Mouse (Mus musculus) forelimb bud, embryonic 11.5 days (tissue): ENCODE measurements around the gene Afap1.

ENCODE experiments used
- DNase-seq: peaks from one replicate; pipeline ENCODE4 v3.0.0-alpha.2; 2012; ENCODE audit warnings: low read depth, low spot score

Gene Afap1

DNA sequence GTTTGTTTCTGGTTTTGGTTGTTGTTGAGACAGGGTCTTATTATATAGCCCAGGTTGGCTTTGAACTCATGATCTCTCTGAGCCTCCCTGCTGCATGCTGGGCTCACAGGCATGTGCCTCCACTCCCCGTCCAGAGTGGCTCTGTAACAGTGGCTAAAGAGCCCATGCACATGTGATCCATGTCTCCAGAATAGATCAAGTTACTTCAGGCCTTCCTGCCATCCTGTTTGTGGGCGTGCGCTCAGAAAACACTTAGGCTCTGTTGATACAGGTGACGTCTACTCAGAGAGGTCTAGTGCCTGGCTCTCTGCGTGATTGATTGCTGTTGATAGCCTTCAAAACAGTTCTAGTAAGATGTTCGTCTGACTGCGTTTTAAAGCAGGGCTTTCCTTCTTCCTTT, 79.6 kb downstream of the Afap1 start:
- no peak for DNase-seq

GRCm38 (mm10) chr5:35973800-35974199, 80.7 kb downstream of the Afap1 start:
- DNase-seq = no peak

GRCm38 (mm10) chr5:35974265-35974664, 81.1 kb downstream of the Afap1 start:
- DNase-seq = no peak

DNA sequence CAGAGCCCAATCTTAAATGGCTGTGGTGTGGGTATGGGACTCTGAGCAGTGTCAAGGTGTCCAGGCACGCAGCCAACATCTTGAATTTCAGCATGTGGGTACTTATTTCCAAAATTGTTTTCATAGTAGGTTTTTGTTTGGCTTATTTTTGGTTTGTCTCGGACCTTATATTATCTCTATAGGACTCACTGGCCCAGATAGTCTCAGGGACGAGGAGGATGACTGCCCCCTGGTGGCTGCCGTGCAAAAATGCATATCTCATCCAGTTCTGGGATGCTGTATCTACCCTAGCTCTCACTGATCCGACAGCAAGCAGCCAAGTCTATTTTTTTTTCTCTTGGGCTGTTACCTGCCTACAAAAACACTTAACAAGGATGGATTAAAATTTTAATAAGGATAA, 82.6 kb downstream of the Afap1 start:
- peak; percentile 63 for DNase-seq

DNA sequence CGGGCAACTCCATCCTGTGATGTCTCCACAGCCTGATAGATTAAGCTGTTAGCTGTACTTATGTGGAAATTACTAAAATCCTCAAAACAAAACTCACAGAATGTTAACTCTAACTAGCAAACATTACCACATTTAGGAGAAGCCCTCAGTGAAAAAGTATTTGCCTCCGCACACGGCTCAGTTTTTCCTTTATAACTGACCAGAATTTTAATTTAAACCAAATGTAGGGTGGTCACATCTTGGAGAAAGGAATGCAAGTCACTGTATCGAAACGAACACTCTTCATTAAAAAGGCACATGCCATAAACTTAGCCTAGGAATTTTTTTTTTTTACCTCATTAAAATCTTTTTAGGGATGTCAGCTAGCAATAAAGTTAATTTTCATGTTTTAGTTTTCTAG, 87.4 kb downstream of the Afap1 start:
- DNase-seq = no peak

GRCm38 (mm10) chr5:35981341-35981740, 88.2 kb downstream of the Afap1 start:
- DNase-seq = no peak

- peak; percentile 73 for DNase-seq
Observed at GRCm38 (mm10) chr5:35981976-35982375, 88.9 kb downstream of the Afap1 start.

DNA sequence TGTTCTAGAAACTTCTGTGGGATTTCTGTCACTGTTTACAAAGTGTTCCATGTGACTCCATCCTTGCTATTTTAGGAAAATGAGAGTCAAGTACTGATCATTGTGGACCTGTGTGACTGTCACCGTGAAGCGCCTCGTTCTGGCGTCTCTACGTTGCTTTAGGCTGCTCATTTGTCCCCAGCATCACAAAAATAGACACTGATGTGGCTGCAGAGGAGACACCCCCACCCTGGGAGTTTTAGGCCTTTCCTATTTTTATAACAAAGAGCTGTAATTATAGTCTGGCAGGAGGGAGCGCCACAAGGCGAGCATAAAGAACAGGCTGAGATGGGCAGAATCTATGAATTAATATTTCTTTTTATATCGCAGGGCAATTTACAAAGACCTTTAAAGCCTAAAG, 92.5 kb downstream of the Afap1 start:
- DNase-seq = no peak

DNA sequence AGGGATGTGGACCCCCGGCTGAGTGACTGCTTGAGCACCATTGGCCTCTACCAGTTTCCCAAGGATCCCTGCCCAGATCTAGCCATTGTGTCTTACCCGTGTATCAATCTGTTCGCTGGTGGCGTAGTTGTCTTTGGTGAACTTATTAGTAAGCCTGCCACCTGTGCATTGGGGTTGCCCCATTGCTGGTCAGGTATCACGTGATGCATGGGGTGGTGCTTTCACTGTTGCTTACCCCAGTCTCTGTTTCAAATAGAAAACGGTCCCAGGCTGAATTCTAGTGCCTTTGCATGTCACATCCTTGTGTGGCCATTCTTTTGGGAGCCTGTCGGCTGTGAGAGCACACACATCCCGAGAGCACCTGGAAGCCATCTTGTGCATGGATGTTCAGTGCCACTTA, 95.0 kb downstream of the Afap1 start:
- no peak for DNase-seq

- DNase-seq = no peak
Observed at GRCm38 (mm10) chr5:35989506-35989905, 96.4 kb downstream of the Afap1 start.

- no peak for DNase-seq
Observed at GRCm38 (mm10) chr5:35989986-35990735, 97.0 kb downstream of the Afap1 start.

GRCm38 (mm10) chr5:36003797-36004196, 110.7 kb downstream of the Afap1 start:
- DNase-seq = no peak

DNA sequence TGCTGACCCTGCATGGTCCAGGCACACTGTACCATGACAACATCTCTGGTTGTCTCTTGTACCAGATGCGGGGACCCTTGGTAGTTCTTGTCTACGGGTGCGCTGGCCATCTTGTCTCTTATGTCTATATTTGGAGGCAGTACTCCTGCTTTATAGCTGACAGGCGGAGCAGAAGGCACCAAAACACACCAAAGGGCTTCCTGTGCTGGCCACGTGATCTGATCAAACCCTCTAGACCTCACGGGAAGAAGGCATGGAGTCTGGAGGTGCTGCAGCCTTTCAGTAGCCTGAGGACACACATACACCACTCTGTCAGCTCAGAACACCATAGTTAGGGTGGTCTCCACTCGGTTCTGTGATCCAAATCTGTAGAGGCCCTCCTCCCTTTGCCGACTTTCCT, 113.0 kb downstream of the Afap1 start:
- no peak for DNase-seq

DNA sequence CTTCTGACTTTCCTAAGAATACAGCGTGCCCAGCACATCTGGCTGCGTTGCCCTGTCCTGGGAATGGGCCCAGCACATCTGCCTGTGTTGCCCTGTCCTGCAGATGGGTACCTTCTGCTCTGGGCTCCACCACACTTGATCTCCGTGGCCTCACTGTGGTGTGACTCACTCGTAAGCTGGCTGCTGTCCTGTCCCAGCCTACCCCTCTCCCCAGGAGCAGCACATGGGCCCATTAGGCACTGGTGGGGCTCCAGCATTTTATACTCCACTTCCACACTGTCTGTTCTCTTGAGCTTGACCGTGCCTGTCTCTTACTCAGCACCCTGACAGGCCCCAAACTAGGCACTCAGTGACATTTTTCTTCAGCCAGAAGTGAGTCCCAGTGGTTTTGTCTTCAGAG, 113.5 kb downstream of the Afap1 start:
- DNase-seq = no peak

- DNase-seq = no peak
Observed at GRCm38 (mm10) chr5:36007649-36008048, 114.5 kb downstream of the Afap1 start.

GRCm38 (mm10) chr5:36009405-36009804, 116.3 kb downstream of the Afap1 start:
- no peak for DNase-seq

DNA sequence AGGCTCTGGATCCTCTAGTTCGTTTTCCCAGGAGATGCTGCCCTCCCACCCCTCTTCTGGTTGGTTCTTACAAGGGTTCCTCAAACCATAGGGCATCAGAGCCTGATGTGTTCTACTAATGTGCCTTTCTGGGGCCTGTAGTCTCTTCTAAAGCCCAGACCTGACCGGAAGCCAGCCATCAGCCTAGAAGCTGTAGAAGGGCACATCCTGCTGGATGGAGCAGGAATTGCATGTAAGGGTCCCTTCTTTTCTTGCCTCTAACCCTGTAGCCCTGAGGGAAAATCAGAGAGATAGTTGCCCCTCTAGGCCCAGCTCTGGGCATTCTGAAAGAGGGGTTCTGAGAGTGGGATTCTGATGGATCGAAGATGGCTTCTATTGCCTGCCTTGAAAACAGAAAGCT, 125.2 kb downstream of the Afap1 start:
- DNase-seq = peak; percentile 9

DNA sequence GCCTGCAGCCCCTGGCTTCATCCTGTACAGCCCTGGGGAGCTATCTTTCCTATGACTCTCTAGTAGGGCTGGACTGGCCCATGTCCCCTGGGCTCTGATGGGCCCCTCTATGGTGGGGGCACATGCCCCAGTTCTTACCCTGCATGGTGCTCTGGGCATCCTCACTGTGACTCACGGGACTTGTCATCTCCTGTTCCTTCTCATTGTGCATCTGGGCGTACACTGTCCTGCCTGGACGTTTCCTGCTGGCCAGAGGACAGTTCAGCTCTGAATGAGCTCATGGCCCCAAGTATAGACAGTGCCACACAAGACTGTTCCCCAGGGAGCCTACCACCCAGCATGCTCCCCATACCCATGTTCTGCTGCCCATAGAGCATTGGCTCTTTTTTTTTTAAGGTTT, 128.0 kb downstream of the Afap1 start:
- no peak for DNase-seq

- no peak for DNase-seq
Observed at GRCm38 (mm10) chr5:36022361-36022760, 129.2 kb downstream of the Afap1 start.

GRCm38 (mm10) chr5:36024003-36024685, 131.0 kb downstream of the Afap1 start:
- DNase-seq = no peak

DNA sequence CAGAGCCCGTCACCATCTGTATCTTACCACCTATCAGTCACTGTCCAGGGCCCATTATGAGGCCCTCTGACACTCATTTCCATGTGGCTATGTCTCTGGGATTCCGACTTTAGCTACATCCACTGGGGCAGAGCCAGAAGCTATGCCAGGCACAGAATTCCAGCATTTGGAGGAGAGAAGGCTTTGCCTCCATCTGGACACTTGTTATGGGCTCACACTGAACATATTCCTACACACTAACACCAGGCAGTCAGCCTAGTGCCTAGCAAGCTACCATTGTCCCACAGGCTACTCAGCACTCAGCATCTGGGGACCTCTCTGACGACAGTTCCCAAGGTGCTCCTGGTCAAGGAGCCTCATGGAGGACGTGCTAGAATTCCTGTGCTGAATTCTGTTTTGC, 132.0 kb downstream of the Afap1 start:
- no peak for DNase-seq

DNA sequence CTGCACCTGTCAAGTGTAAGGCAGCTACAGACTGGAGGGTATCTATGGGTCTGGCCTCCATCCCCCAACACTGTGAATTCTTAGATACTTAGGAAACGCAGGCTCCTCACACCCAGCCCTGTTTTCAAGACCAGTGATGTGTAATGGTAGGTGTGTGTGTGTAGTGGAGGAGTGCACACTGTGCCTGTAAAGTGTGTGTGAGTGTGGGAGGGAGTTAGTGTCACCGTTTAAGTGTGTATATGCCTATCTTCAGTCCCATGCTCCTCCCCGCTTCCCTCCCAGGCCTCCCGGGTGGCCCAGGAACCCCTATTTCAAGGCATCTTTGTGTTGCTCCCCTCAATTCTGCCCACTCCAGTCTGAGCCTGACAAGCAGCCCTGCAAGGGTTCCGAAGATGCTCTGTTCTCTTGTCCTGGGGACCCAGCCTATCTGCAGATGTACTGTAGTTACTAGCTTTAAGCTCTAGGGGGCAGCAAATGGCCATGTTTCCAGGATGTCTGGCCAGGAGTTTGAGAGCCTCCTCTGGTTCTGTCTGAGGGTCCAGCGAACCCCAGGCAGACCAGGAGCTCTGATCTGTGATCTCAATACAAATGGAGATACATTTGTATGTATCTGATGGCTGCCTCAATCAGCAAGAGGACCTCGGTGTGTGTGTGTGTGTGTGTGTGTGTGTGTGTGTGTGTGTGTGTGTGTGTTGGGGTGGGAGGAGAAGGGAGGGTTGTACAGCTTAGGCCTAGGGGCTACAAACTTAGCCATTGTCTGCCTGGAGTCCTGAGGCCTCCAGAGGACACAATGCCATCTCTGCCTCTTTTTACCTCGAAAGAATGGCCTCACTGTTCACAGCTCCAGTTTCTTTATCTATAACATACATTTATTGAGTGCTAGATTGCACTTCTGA, 140.7 kb downstream of the Afap1 start:
- peak; percentile 69 for DNase-seq
